Mouse (Mus musculus) right cerebral cortex, postnatal 36 days (tissue): Measurements from ENCODE around the gene Tctn3.

Source experiments
- DNase-seq, 2 experiments: peaks; one replicate each; pipeline ENCODE4 v3.0.0; 2022; ENCODE audit warnings: low spot score in 2 of 2, mixed read lengths in 1 of 2

Tctn3 gene

DNA sequence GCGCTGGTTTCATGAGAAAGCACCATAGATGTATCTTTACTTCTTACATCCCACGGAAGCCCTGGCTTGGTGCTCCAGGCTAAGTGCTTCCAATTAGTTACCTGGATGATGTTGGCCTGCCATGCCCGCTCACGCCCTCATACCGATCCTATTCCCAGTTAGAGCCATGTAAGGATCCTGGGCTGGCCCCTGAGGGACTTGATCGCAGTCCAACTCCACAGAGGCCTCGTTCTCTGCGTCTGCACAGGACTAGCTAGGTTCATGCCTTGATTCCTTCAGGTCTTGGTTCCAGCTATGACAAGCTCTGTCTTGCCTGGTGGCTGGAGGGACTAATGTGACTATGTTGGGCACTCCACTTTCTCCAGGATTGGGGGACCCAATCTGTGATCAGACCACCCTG is 56.9 kb downstream of the Tctn3 start:
- no peak for DNase-seq

DNA sequence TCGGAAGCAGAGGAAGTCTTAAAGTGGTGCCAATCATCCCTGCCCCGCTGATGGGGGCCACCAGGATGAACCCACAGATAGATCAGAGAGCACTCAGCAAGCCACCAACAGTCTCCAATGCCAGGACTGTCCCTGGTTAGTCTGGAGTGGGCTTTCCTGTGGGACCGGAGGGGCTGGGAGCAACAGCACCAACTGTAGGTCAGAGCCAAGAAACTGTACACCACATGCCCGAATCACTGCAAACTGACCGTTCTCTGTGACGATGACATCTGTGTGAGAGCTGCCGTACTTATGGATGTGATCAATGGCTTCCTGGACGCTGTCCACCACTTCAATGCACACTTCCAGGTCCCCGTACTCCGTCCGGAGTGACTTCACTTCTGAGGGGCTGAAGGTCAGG is 57.7 kb downstream of the Tctn3 start:
- no peak for DNase-seq

DNA sequence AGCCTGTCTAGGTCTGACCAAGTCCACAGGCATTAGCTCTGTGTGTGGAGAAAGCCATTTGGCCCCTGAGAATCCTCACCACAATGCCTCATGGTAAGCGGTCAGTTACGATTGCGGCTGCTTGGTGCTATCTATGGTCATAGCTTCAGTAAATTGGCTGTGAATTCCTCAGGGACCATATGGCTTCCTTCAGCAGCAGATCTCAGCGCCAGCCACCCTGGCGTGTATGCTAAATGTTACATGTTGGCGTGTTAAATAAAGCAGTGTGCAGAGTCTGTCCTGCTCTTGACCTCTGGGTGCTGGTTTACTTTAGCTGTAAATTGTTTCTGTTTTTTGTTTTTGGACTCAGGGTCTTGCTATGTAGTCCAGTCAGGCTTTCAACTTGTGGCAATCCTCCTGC is 58.2 kb downstream of the Tctn3 start:
- no peak for DNase-seq

DNA sequence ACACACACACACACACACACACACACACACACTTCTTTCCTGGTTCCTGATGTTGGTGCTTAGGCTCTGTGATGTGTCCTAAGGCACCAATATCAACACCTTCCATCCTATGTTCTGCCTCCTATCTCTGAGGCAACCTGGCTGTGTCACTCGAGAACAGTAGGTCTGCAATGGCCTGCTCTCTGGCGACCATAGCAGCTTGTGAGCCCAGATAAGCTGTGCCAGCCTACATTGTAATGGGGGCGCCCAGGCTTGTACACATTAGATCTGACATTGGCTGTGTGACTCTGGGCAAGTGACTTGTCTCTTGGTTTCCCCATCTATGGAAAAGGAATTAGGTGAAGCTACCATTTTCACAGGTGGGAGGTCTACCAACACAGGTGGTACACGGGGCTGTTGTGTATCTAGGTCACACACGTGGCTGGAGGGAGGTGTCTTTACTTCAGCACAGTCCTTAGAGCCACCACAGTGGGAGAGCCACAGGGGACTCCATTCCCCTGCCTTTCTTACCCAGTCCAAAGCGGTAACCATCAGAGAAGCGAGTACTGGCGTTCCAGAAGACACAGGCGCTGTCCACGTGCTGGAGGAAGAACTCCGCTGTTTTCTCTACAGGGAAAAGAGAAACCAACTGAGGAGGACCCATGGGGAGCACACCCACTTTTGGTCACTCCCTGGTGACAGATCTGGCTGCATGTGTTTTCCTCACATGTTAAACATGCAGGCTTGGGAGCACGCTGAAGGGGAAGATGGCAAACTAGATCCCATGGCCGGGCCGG is 58.8 kb downstream of the Tctn3 start:
- DNase-seq = no peak

DNA sequence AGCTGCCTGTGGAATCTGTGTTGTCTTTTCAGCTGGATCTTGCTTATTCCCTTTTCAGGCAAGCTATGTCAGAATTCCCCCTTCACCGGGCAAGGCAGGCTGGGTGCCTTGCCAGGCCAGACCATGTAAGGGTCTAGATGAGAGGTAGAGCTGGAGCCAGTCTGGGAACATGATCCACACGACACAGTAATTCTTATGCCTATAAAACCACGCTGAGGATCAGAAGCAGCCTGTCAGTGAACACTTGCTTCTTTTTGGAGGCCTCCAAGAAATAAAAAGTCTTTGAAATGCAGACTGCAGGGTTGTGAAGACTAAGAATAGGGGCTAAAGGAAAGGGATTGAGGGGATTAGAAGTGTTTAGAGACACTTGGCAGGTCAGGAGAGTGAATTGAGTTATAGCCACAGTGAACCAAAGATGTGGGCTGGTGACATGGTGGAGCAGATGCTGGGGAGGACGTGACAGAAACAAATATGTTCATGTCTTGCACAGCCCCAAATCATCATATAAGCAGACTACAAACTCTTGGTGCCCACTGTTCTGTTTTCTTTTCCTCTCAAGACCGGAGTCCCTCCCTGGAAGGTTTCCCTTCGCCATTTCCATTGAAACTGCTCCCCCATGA is 62.4 kb downstream of the Tctn3 start:
- DNase-seq = no peak

DNA sequence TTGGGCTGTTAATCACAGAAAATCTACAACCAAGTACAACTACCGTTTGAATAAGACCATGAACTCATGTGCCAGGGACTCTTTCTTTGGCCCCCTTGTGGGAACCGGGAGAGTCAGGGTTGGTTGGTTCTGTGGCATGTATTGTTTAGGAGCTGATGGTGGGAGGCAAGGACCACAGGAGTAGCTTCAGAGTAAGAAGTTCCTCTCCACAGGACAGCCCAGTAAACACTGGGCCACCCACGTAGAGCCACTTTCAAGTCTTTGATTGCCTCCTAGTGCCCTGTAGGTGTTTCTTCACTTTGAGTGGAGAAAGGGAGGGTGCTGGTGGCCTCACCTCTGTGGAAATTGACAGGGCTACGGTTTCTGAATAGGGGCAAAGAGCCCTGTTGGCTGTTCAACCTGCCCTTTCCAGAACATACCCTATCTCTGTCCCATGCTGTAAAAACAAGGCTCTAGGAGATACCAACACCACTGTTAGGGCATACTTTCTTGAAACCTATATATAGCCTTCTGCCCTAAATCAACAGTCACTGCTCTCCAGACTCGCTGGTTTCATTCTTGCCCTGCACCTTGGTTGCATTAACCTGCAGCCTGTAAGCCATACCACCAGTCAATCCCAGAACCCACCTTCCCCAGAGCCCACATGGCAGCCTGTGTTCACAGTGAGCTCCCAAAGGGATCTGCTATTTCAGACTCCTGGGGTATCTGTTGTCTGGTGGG is 63.1 kb downstream of the Tctn3 start:
- no peak for DNase-seq

DNA sequence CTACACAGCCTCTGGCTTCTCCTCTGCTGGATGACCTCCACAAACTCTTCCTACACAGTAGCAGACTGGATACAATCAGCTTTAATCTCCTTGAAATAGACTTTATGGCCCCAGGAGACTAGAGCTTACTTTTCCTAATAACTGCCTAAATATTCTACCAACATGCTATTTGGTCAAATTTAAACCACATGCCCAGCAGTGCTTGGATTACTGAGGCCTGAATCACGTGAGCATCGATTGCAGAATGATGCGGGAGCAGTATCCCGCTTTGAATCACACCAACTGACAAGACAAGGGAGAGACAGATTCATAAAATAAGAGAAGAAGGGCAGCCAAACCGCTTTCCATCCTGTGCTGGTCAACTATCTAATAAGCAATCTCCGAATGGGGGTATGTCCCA is 63.6 kb downstream of the Tctn3 start:
- no peak for DNase-seq
